In the genomic region with DNA sequence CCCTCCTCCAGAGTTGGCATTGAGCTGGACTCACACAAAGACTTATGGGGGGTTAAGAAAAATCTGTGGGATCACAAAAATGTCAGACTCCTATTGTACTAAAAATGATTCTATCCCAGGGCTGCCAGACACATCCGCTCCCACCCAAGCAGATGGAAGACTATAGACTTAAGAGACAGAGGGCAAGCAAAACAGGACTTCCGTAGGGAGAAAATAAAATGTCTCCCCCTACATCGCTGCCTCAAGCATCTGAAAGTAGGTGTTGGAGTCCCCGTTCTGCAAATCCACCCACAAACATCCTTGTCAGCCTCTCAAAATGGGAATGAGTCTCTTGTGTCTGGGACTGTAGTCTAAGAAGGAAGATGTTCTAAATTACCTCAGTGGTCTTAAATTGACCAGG, we compare ENCODE assay signal across 15 mouse cellular contexts.
DNase-seq lines count a peak whose midpoint lies in the region.
"Had no signal": no experiment of that assay in that cellular context is flagged by ENCODE, and none has a peak within 500 bp of the region (broad histone marks: within the 10 kb centered on the region; RNA-seq: fewer than 3 reads in every experiment).

No protein-coding gene starts in this region.

- DNase-seq in layer of hippocampus, adult 9-11 months = peak; percentile 9
- no peak for DNase-seq in layer of hippocampus, postnatal 36 days
- DNase-seq in right cerebral cortex, adult 2 months (ENCODE audit: low spot score in 2 of 2) = peak; percentile 42 to 55
- DNase-seq in right cerebral cortex, postnatal 10 days (ENCODE audit: low spot score in 2 of 2) = no peak
- DNase-seq in left cerebral cortex, adult 9 months (ENCODE audit: low spot score in 2 of 2) = peak; percentile 27 to 58
- peak; percentile 33 to 49 for DNase-seq in left cerebral cortex, postnatal 36 days (ENCODE audit: low spot score in 2 of 2)
- DNase-seq in embryo, embryonic 11 days = no peak
- DNase-seq in lung, adult 18-20 months = no peak
- DNase-seq: adrenal gland, adult 2 months; adrenal gland, postnatal 25 days; cerebellum, adult 8-10 months; cerebellum, postnatal 14 days; gastrocnemius, postnatal 14 days; heart, adult 2 months; heart, postnatal 14 days had no signal

- intact Hi-C loops in left cerebral cortex, postnatal 36 days (cut with DNase I) = no loop called here

Comparison
In these comparisons a context has a peak if more than half of its experiments do, and no peak if none do; other contexts are left out.
1. DNase-seq: peak in layer of hippocampus, adult 9-11 months (single experiment), right cerebral cortex, adult 2 months (2 of 2), left cerebral cortex, adult 9 months (2 of 2) and left cerebral cortex, postnatal 36 days (2 of 2); none in layer of hippocampus, postnatal 36 days (0 of 2), right cerebral cortex, postnatal 10 days (0 of 2), embryo, embryonic 11 days (single experiment) and lung, adult 18-20 months (0 of 2).